Mouse (Mus musculus) megakaryocyte-erythroid progenitor cell, adult 5-6 weeks (primary cell): ENCODE results near the gene Mrgprd. TPM values are rescaled to one million over a fixed set of nuclear protein-coding genes. Genes with fewer than 3 reads are reported as not detected.

ENCODE experiments used
- ATAC-seq: replicated peaks from 2 replicates; pipeline ENCODE4 v1.8.0; 2016; ENCODE audit warnings: mild to moderate bottlenecking, inconsistent platforms; ENCODE audit not compliant: severe bottlenecking, poor library complexity, low FRiP score, low TSS enrichment
- total RNA-seq, 2 experiments: library from RNA; stranded (forward) in 1 of 2; stranded (reverse) in 1 of 2; fragments of 200-1000, 215-1000 nt in 1 of 2; fragments of >200 nt in 1 of 2; fragmentation: Nextera tagmentation in 1 of 2; gene quantifications; 2 replicates each; pipeline ENCODE4 v1.2.3; 2014 to 2017

Mrgprd gene
- total RNA-seq, 2 experiments from 2014 or later = not detected

- ATAC-seq = no peak
These were observed 13.2 kb upstream of the Mrgprd start for GRCm38 (mm10) chr7:145301341-145302005.

- ATAC-seq = peak; percentile 92
These were observed 11.9 kb upstream of the Mrgprd start for GRCm38 (mm10) chr7:145302488-145303285.

GRCm38 (mm10) chr7:145304153-145304552, 10.5 kb upstream of the Mrgprd start:
- no peak for ATAC-seq

- ATAC-seq = no peak
These were observed 7.0 kb upstream of the Mrgprd start for GRCm38 (mm10) chr7:145307636-145308035.

- no peak for ATAC-seq
These were observed 6.5 kb upstream of the Mrgprd start for GRCm38 (mm10) chr7:145308061-145308675.

- no peak for ATAC-seq
These were observed 5.8 kb upstream of the Mrgprd start for GRCm38 (mm10) chr7:145308866-145309265.

GRCm38 (mm10) chr7:145309877-145310276, 4.8 kb upstream of the Mrgprd start:
- ATAC-seq = no peak

- no peak for ATAC-seq
These were observed 4.1 kb upstream of the Mrgprd start for GRCm38 (mm10) chr7:145310526-145310925.

- no peak for ATAC-seq
These were observed 2.5 kb upstream of the Mrgprd start for GRCm38 (mm10) chr7:145312137-145312536.

GRCm38 (mm10) chr7:145317522-145317921, 2.9 kb downstream of the Mrgprd start:
- no peak for ATAC-seq

GRCm38 (mm10) chr7:145319481-145319880, 4.8 kb downstream of the Mrgprd start:
- no peak for ATAC-seq

- no peak for ATAC-seq
These were observed 9.0 kb downstream of the Mrgprd start for GRCm38 (mm10) chr7:145323607-145324006.

GRCm38 (mm10) chr7:145325697-145326096, 11.1 kb downstream of the Mrgprd start:
- ATAC-seq = peak; percentile 65

- ATAC-seq = no peak
These were observed 15.3 kb downstream of the Mrgprd start for GRCm38 (mm10) chr7:145329982-145330381.

GRCm38 (mm10) chr7:145330641-145331040, 16.0 kb downstream of the Mrgprd start:
- ATAC-seq = peak; percentile 54; the same call in 1 of the 2 replicates

- ATAC-seq = no peak
These were observed 17.9 kb downstream of the Mrgprd start for GRCm38 (mm10) chr7:145332376-145333041.

- no peak for ATAC-seq
These were observed 19.3 kb downstream of the Mrgprd start for GRCm38 (mm10) chr7:145333936-145334335.

GRCm38 (mm10) chr7:145334428-145335027, 19.9 kb downstream of the Mrgprd start:
- no peak for ATAC-seq

- ATAC-seq = no peak
These were observed 20.6 kb downstream of the Mrgprd start for GRCm38 (mm10) chr7:145335199-145335598.
